Mouse (Mus musculus): ENCODE data around the gene Slc38a3. TPM values are rescaled to one million over a fixed set of nuclear protein-coding genes. Genes with fewer than 3 reads are reported as not detected.

Gene Slc38a3
- polyA plus RNA-seq, 1 experiment from 2014 or later, result 0.51 TPM

- peak overlapping the region; percentile 29 for H3K9ac ChIP-seq (replicated peaks; ENCODE audit: low read depth)
- H3K4me3 ChIP-seq (ENCODE audit: low read depth, low read length), result peak overlapping the region; percentile 29
- 5% methylated on average over 32 of the region's 48 CpGs for WGBS
- peak overlapping the region; percentile 61 for H3K4me2 ChIP-seq (replicated peaks; ENCODE audit: low read depth, low read length)
- no peaks in the 10 kb centered on the region for H3K27me3 ChIP-seq (replicated peaks; ENCODE audit: insufficient read depth, low read length)
- H3K27ac ChIP-seq (ENCODE audit: low read length), result peak overlapping the region; percentile 96
- DNase-seq (ENCODE audit: low spot score), result peak; percentile 99
- no peaks in the 10 kb centered on the region for H3K9me3 ChIP-seq (ENCODE audit: low read length)
- peaks cover 27% of the 10 kb centered on the region for H3K36me3 ChIP-seq (ENCODE audit: insufficient read depth, low read length)
- TF ChIP-seq CTCF (IDR thresholded peaks at IDR 0.05), result peak; percentile 97
- TF ChIP-seq EP300 (IDR thresholded peaks at IDR 0.05), result peak; percentile 71
- peaks cover 18% of the 10 kb centered on the region for H3K4me1 ChIP-seq (ENCODE audit: insufficient read depth, low read depth, low read length)
- ATAC-seq, result peak; percentile 91
Observed at GRCm38 (mm10) chr9:107612191-107612944, 57.0 kb downstream of the Slc38a3 start.

GRCm38 (mm10) chr9:107611456-107612190 is 57.7 kb downstream of the Slc38a3 start:
- Histone ChIP-seq H3K27ac (ENCODE audit: low read length) (peak overlapping the region; percentile 96), H3K9me3 (ENCODE audit: low read length) (no peaks in the 10 kb centered on the region), H3K27me3 (replicated peaks; ENCODE audit: insufficient read depth, low read length) (no peaks in the 10 kb centered on the region), H3K4me3 (ENCODE audit: low read depth, low read length) (no peak overlapping the region), H3K36me3 (ENCODE audit: insufficient read depth, low read length) (peaks cover 22% of the 10 kb centered on the region), H3K4me1 (ENCODE audit: insufficient read depth, low read depth, low read length) (peaks cover 18% of the 10 kb centered on the region), H3K4me2 (replicated peaks; ENCODE audit: low read depth, low read length) (peak overlapping the region; percentile 61), H3K9ac (replicated peaks; ENCODE audit: low read depth) (peak overlapping the region; percentile 29)
- WGBS, result 42% methylated on average over 6 of the region's 6 CpGs
- DNase-seq (ENCODE audit: low spot score) (peak; percentile 50), ATAC-seq (no peak)
- TF ChIP-seq EP300 (IDR thresholded peaks at IDR 0.05) (no peak), CTCF (IDR thresholded peaks at IDR 0.05) (no peak)

GRCm38 (mm10) chr9:107609433-107609830 is 59.9 kb downstream of the Slc38a3 start:
- DNase-seq (ENCODE audit: low spot score), result no peak
- Histone ChIP-seq H3K27me3 (replicated peaks; ENCODE audit: insufficient read depth, low read length) (no peaks in the 10 kb centered on the region), H3K9ac (replicated peaks; ENCODE audit: low read depth) (no peak overlapping the region), H3K4me2 (replicated peaks; ENCODE audit: low read depth, low read length) (no peak overlapping the region), H3K4me3 (ENCODE audit: low read depth, low read length) (no peak overlapping the region), H3K9me3 (ENCODE audit: low read length) (no peaks in the 10 kb centered on the region), H3K4me1 (ENCODE audit: insufficient read depth, low read depth, low read length) (peaks cover 18% of the 10 kb centered on the region), H3K36me3 (ENCODE audit: insufficient read depth, low read length) (0 out of 2 replicates have a peak, but pooled peaks cover under 1% of the 10 kb centered on the region), H3K27ac (ENCODE audit: low read length) (no peak overlapping the region)
- no peak for ATAC-seq
- 70% methylated on average over 4 of the region's 4 CpGs for WGBS
- TF ChIP-seq EP300 (IDR thresholded peaks at IDR 0.05), result no peak
- no peak for TF ChIP-seq CTCF (IDR thresholded peaks at IDR 0.05)

- DNase-seq (ENCODE audit: low spot score), result peak; percentile 82
Observed at GRCm38 (mm10) chr9:107608741-107609432, 60.4 kb downstream of the Slc38a3 start, which contains the start of gene Sema3b. TSS of gene Sema3b (minus strand) at chr9:107609229.

GRCm38 (mm10) chr9:107607653-107608245 is 61.6 kb downstream of the Slc38a3 start:
- H3K4me3 ChIP-seq (ENCODE audit: low read depth, low read length), result no peak overlapping the region
- H3K27me3 ChIP-seq (replicated peaks; ENCODE audit: insufficient read depth, low read length), result no peaks in the 10 kb centered on the region
- peaks cover 15% of the 10 kb centered on the region for H3K4me1 ChIP-seq (ENCODE audit: insufficient read depth, low read depth, low read length)
- peak overlapping the region; percentile 91 for H3K27ac ChIP-seq (ENCODE audit: low read length)
- H3K9me3 ChIP-seq (ENCODE audit: low read length), result no peaks in the 10 kb centered on the region
- DNase-seq (ENCODE audit: low spot score) (peak; percentile 68), ATAC-seq (peak; percentile 8)
- no peaks in the 10 kb centered on the region for H3K36me3 ChIP-seq (ENCODE audit: insufficient read depth, low read length)
- H3K4me2 ChIP-seq (replicated peaks; ENCODE audit: low read depth, low read length), result peak overlapping the region; percentile 44
- H3K9ac ChIP-seq (replicated peaks; ENCODE audit: low read depth), result peak overlapping the region; percentile 26; the same call in 1 of the 2 replicates
- 38% methylated on average over 9 of the region's 9 CpGs for WGBS
- TF ChIP-seq CTCF (IDR thresholded peaks at IDR 0.05), result no peak; the same call in 1 of the 2 replicates
- peak; percentile 37; the same call in 1 of the 2 replicates for TF ChIP-seq EP300 (IDR thresholded peaks at IDR 0.05)

More at GRCm38 (mm10) chr9:107608741-107609432, 60.4 kb downstream of the Slc38a3 start, which contains the start of gene Sema3b:
- no peak within 1 kb of the TSS for H3K4me3 ChIP-seq (ENCODE audit: low read depth, low read length)
- H3K9me3 ChIP-seq (ENCODE audit: low read length), result no peaks in the 10 kb centered on the region
- peak within 1 kb of the TSS; percentile 44 for H3K4me2 ChIP-seq (replicated peaks; ENCODE audit: low read depth, low read length)
- H3K4me1 ChIP-seq (ENCODE audit: insufficient read depth, low read depth, low read length), result peaks cover 18% of the 10 kb centered on the region
- H3K36me3 ChIP-seq (ENCODE audit: insufficient read depth, low read length), result no peaks in the 10 kb centered on the region
- TF ChIP-seq CTCF (IDR thresholded peaks at IDR 0.05) (no peak), EP300 (IDR thresholded peaks at IDR 0.05) (no peak)
- no peak within 1 kb of the TSS for H3K9ac ChIP-seq (replicated peaks; ENCODE audit: low read depth)
- peak; percentile 27 for ATAC-seq
- 38% methylated on average over 12 of the region's 12 CpGs for WGBS
- H3K27ac ChIP-seq (ENCODE audit: low read length), result peak within 1 kb of the TSS; percentile 91
- no peaks in the 10 kb centered on the region for H3K27me3 ChIP-seq (replicated peaks; ENCODE audit: insufficient read depth, low read length)
